Mouse (Mus musculus): ENCODE measurements around the gene Actl7b. TPM values are rescaled to one million over a fixed set of nuclear protein-coding genes. Genes with fewer than 3 reads are reported as not detected.

Actl7b gene
- total and polyA plus RNA-seq, 3 experiments = 0.13 to 0.21 TPM; not detected in 1

GRCm38 (mm10) chr4:56740611-56741010, 632 bp downstream of the Actl7b start:
- DNase-seq (ENCODE audit: extremely low read depth) = no peak
- dilution Hi-C loops (cut with MboI; ENCODE audit: extremely low pct_ligation_motif_present, extremely low pct_unique_long_range_greater_than_20kb, low sequenced_read_pairs) (no loop called here), in situ Hi-C loops (cut with MboI; ENCODE audit: low pct_ligation_motif_present, low pct_unique_long_range_greater_than_20kb, low sequenced_read_pairs) (no loop called here)
- Histone ChIP-seq H3K4me3 (replicated peaks in 1 of 3; ENCODE audit: low read depth in 2 of 3, low read length in 2 of 3, poor library complexity in 1 of 3) (no peak overlapping the region), H3K27ac (ENCODE audit: insufficient read depth, low read depth) (no peak overlapping the region), H3K79me2 (replicated peaks; ENCODE audit: control insufficient read depth, extremely low read depth, insufficient read depth, poor library complexity, severe bottlenecking) (no peaks in the 10 kb centered on the region), H3K4me1 (ENCODE audit: control insufficient read depth in 1 of 2, insufficient read depth in 2 of 2) (no peaks in the 10 kb centered on the region), H3K4me2 (ENCODE audit: insufficient read depth, low read depth, poor library complexity, severe bottlenecking) (no peak overlapping the region), H3K9me3 (replicated peaks; ENCODE audit: low read length) (no peaks in the 10 kb centered on the region), H3K36me3 (replicated peaks in 1 of 2; ENCODE audit: control insufficient read depth in 1 of 2, insufficient read depth in 1 of 2, low read length in 1 of 2) (peaks cover 5 to 26% of the 10 kb centered on the region in 2 experiments), H3K9ac (ENCODE audit: insufficient read depth, low read depth) (no peak overlapping the region), H3K27me3 (replicated peaks) (no peaks in the 10 kb centered on the region)
- no peak for TF ChIP-seq USF2 (conservative IDR thresholded peaks at IDR 0.05; ENCODE audit: low read depth, low read length)
- no peak for TF ChIP-seq TCF12 (IDR thresholded peaks at IDR 0.05; ENCODE audit: low read depth, low read length)
- no peak for TF ChIP-seq NRF1 (IDR thresholded peaks at IDR 0.05; ENCODE audit: low read depth, low read length)
- TF ChIP-seq EP300 (IDR thresholded peaks at IDR 0.05; ENCODE audit: low read length) = no peak
- no peak for TF ChIP-seq KAT2A (IDR thresholded peaks at IDR 0.05; ENCODE audit: insufficient replicate concordance, low read length)
- TF ChIP-seq ZC3H11A (IDR thresholded peaks at IDR 0.05; ENCODE audit: low read depth, low read length) = no peak
- no peak for TF ChIP-seq SIN3A (IDR thresholded peaks at IDR 0.05; ENCODE audit: low read length)
- no peak for TF ChIP-seq CHD2 (IDR thresholded peaks at IDR 0.05; ENCODE audit: low read length)
- no peak for TF ChIP-seq POLR2AphosphoS2 (IDR thresholded peaks at IDR 0.05; ENCODE audit: low read depth, low read length)
- TF ChIP-seq TBP (conservative IDR thresholded peaks at IDR 0.05; ENCODE audit: low read depth, low read length) = no peak

DNA sequence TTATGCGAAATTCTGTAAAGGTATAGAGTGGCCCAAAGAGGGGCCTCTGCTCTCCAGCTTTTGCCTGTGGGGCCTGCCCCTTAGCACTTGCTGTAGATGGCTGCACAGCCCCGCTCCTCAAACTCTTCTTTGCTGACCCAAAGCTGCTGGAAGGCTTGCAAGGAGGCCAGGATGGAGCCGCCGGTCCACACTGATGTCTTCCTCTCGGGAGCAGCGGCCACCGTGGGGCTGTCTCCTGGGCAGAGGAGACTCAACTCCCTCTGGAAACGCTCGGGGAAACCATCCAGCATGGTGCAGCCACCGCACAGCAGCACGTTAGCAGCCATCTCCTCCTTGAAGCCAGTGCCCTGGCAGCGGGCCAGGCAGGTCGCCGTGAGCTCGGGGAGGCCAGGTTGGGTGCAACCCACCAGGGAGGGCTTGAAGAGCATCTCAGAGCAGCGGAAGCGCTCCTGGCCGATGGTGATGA, 1.2 kb downstream of the Actl7b start, which contains the start of gene Gm26657:
TSS of gene Gm26657 (plus strand) at position 51 of the 466 bp plus-strand sequence.
- Histone ChIP-seq H3K79me2 (replicated peaks; ENCODE audit: control insufficient read depth, extremely low read depth, insufficient read depth, poor library complexity, severe bottlenecking) (no peaks in the 10 kb centered on the region), H3K4me3 (replicated peaks in 1 of 3; ENCODE audit: low read depth in 2 of 3, low read length in 2 of 3, poor library complexity in 1 of 3) (no peak within 1 kb of the TSS), H3K36me3 (replicated peaks in 1 of 2; ENCODE audit: control insufficient read depth in 1 of 2, insufficient read depth in 1 of 2, low read length in 1 of 2) (peaks cover 4 to 20% of the 10 kb centered on the region in 2 experiments), H3K9me3 (replicated peaks; ENCODE audit: low read length) (no peaks in the 10 kb centered on the region), H3K4me1 (ENCODE audit: control insufficient read depth in 1 of 2, insufficient read depth in 2 of 2) (no peaks in the 10 kb centered on the region), H3K4me2 (ENCODE audit: insufficient read depth, low read depth, poor library complexity, severe bottlenecking) (no peak within 1 kb of the TSS), H3K27ac (ENCODE audit: insufficient read depth, low read depth) (no peak within 1 kb of the TSS), H3K9ac (ENCODE audit: insufficient read depth, low read depth) (no peak within 1 kb of the TSS), H3K27me3 (replicated peaks) (no peaks in the 10 kb centered on the region)
- DNase-seq (ENCODE audit: extremely low read depth) = no peak
- TF ChIP-seq MXI1 (IDR thresholded peaks at IDR 0.05; ENCODE audit: low read depth, low read length) (no peak), ZNF384 (IDR thresholded peaks at IDR 0.05; ENCODE audit: low read depth, low read length) (no peak), USF1 (IDR thresholded peaks at IDR 0.05; ENCODE audit: low read depth, low read length) (no peak), PAX5 (IDR thresholded peaks at IDR 0.05; ENCODE audit: low read length) (no peak)
- dilution Hi-C loops (cut with MboI; ENCODE audit: extremely low pct_ligation_motif_present, extremely low pct_unique_long_range_greater_than_20kb, low sequenced_read_pairs) (no loop called here), in situ Hi-C loops (cut with MboI; ENCODE audit: low pct_ligation_motif_present, low pct_unique_long_range_greater_than_20kb, low sequenced_read_pairs) (no loop called here)

DNA sequence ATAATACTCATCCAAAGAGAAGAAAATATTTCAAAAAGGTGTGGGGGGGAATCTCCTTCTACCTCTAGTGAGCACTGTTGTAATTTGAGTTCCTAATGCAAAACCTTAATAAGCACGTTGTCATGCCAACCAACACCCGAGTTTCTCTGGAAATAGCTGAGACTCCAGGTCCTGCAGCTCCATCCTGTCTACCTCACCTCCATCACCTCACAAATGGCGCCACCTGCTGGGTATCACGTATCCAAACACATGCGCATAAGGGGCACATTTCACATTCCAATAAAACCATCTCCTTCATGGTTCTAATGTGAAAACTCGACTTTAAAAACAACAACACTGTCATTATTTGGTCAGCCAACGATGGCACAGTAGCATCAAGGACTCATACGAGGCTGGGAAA, 15.4 kb downstream of the Actl7b start:
- Histone ChIP-seq H3K36me3 (replicated peaks in 1 of 2; ENCODE audit: control insufficient read depth in 1 of 2, insufficient read depth in 1 of 2, low read length in 1 of 2) (no peaks in the 10 kb centered on the region), H3K9me3 (replicated peaks; ENCODE audit: low read length) (no peaks in the 10 kb centered on the region), H3K79me2 (replicated peaks; ENCODE audit: control insufficient read depth, extremely low read depth, insufficient read depth, poor library complexity, severe bottlenecking) (no peaks in the 10 kb centered on the region), H3K27me3 (replicated peaks) (no peaks in the 10 kb centered on the region), H3K9ac (ENCODE audit: insufficient read depth, low read depth) (no peak overlapping the region), H3K4me1 (ENCODE audit: control insufficient read depth in 1 of 2, insufficient read depth in 2 of 2) (no peaks in the 10 kb centered on the region), H3K4me2 (ENCODE audit: insufficient read depth, low read depth, poor library complexity, severe bottlenecking) (no peak overlapping the region), H3K27ac (ENCODE audit: insufficient read depth, low read depth) (no peak overlapping the region), H3K4me3 (replicated peaks in 1 of 3; ENCODE audit: low read depth in 2 of 3, low read length in 2 of 3, poor library complexity in 1 of 3) (no peak overlapping the region)
- in situ Hi-C loops (cut with MboI; ENCODE audit: low pct_ligation_motif_present, low pct_unique_long_range_greater_than_20kb, low sequenced_read_pairs) = no loop called here
- dilution Hi-C loops (cut with MboI; ENCODE audit: extremely low pct_ligation_motif_present, extremely low pct_unique_long_range_greater_than_20kb, low sequenced_read_pairs) = no loop called here
- TF ChIP-seq ZC3H11A (IDR thresholded peaks at IDR 0.05; ENCODE audit: low read depth, low read length) = no peak
- TF ChIP-seq RAD21 (IDR thresholded peaks at IDR 0.05; ENCODE audit: low read depth, low read length) = peak; percentile 52
- peak; percentile 33 to 65; a peak in 3 of 4 replicates for TF ChIP-seq CTCF (conservative IDR thresholded peaks at IDR 0.05 in 1 of 2, IDR thresholded peaks at IDR 0.05 in 1 of 2; ENCODE audit: low read depth in 2 of 2, low read length in 2 of 2)
- TF ChIP-seq SMC3 (IDR thresholded peaks at IDR 0.05; ENCODE audit: low read depth, low read length) = peak; percentile 32; the same call in 1 of the 2 replicates
- no peak for TF ChIP-seq HCFC1 (IDR thresholded peaks at IDR 0.05; ENCODE audit: low read depth, low read length)
- peak; percentile 52 for DNase-seq (ENCODE audit: extremely low read depth)
